Mouse (Mus musculus): ENCODE data around the gene Gm49396. TPM values are rescaled to one million over a fixed set of nuclear protein-coding genes. Genes with fewer than 3 reads are reported as not detected.
A peak's percentile ranks its signal among the peaks of the same experiment; 100 is the strongest.

The Gm49396 gene
- polyA plus RNA-seq, 2 experiments: 5.0 to 7.3 TPM

- ATAC-seq (ENCODE audit: low FRiP score, low read depth): no peak
- H3K27me3 ChIP-seq (ENCODE audit: control insufficient read depth, insufficient read depth, low read length): no peaks in the 10 kb centered on the region
- peak overlapping the region; percentile 98 for H3K27ac ChIP-seq (replicated peaks; ENCODE audit: low read depth, low read length)
- H3K4me3 ChIP-seq (replicated peaks; ENCODE audit: low read length): peak overlapping the region; percentile 71
- H3K9me3 ChIP-seq (ENCODE audit: control insufficient read depth, low read length): no peaks in the 10 kb centered on the region
- peaks cover 42% of the 10 kb centered on the region for H3K36me3 ChIP-seq (ENCODE audit: control insufficient read depth, insufficient read depth, low read length)
- TF ChIP-seq POLR2A (IDR thresholded peaks at IDR 0.05; ENCODE audit: borderline replicate concordance, extremely low read depth, insufficient read depth, insufficient read length): 0 out of 2 replicates have a peak, but pooled peaks have one; percentile 23
- peak overlapping the region; percentile 66 for H3K9ac ChIP-seq (ENCODE audit: low read depth, low read length, severe bottlenecking)
- peaks cover 11% of the 10 kb centered on the region for H3K4me1 ChIP-seq (ENCODE audit: control insufficient read depth, insufficient read depth, low read length)
- DNase-seq (ENCODE audit: low spot score): peak; percentile 51
- WGBS: 5% methylated on average over 21 of the region's 23 CpGs
- H3K4me2 ChIP-seq (replicated peaks; ENCODE audit: low read depth, low read length, severe bottlenecking): peak overlapping the region; percentile 95
Observed at GRCm38 (mm10) chr7:30553021-30553589, 10.0 kb upstream of the Gm49396 start.

- ATAC-seq (ENCODE audit: low FRiP score, low read depth): no peak
Observed at GRCm38 (mm10) chr7:30553810-30554584, 9.1 kb upstream of the Gm49396 start.

GRCm38 (mm10) chr7:30556894-30557536, 6.1 kb upstream of the Gm49396 start:
- no peak for ATAC-seq (ENCODE audit: low FRiP score, low read depth)

More at GRCm38 (mm10) chr7:30553810-30554584, 9.1 kb upstream of the Gm49396 start:
- peak overlapping the region; percentile 71 for H3K4me3 ChIP-seq (replicated peaks; ENCODE audit: low read length)
- TF ChIP-seq POLR2A (IDR thresholded peaks at IDR 0.05; ENCODE audit: borderline replicate concordance, extremely low read depth, insufficient read depth, insufficient read length): no peak
- H3K27ac ChIP-seq (replicated peaks; ENCODE audit: low read depth, low read length): no peak overlapping the region; the same call in 1 of the 2 replicates
- no peak for DNase-seq (ENCODE audit: low spot score)
- H3K36me3 ChIP-seq (ENCODE audit: control insufficient read depth, insufficient read depth, low read length): peaks cover 34% of the 10 kb centered on the region
- H3K9ac ChIP-seq (ENCODE audit: low read depth, low read length, severe bottlenecking): peak overlapping the region; percentile 66; the same call in 1 of the 2 replicates
- H3K9me3 ChIP-seq (ENCODE audit: control insufficient read depth, low read length): no peaks in the 10 kb centered on the region
- 84% methylated on average over 22 of the region's 22 CpGs for WGBS
- H3K4me2 ChIP-seq (replicated peaks; ENCODE audit: low read depth, low read length, severe bottlenecking): peak overlapping the region; percentile 95
- H3K27me3 ChIP-seq (ENCODE audit: control insufficient read depth, insufficient read depth, low read length): no peaks in the 10 kb centered on the region
- peaks cover 18% of the 10 kb centered on the region for H3K4me1 ChIP-seq (ENCODE audit: control insufficient read depth, insufficient read depth, low read length)

GRCm38 (mm10) chr7:30557901-30558514, 5.1 kb upstream of the Gm49396 start:
- H3K27me3 ChIP-seq (ENCODE audit: control insufficient read depth, insufficient read depth, low read length): no peaks in the 10 kb centered on the region
- peaks cover 37% of the 10 kb centered on the region for H3K36me3 ChIP-seq (ENCODE audit: control insufficient read depth, insufficient read depth, low read length)
- no peak overlapping the region for H3K27ac ChIP-seq (replicated peaks; ENCODE audit: low read depth, low read length)
- peaks cover 21% of the 10 kb centered on the region for H3K4me1 ChIP-seq (ENCODE audit: control insufficient read depth, insufficient read depth, low read length)
- WGBS: 90% methylated on average over 13 of the region's 13 CpGs
- peak overlapping the region; percentile 91; the same call in 1 of the 2 replicates for H3K4me2 ChIP-seq (replicated peaks; ENCODE audit: low read depth, low read length, severe bottlenecking)
- H3K4me3 ChIP-seq (replicated peaks; ENCODE audit: low read length): no peak overlapping the region
- ATAC-seq (ENCODE audit: low FRiP score, low read depth) (no peak), DNase-seq (ENCODE audit: low spot score) (no peak)
- no peaks in the 10 kb centered on the region for H3K9me3 ChIP-seq (ENCODE audit: control insufficient read depth, low read length)
- no peak for TF ChIP-seq POLR2A (IDR thresholded peaks at IDR 0.05; ENCODE audit: borderline replicate concordance, extremely low read depth, insufficient read depth, insufficient read length)
- peak overlapping the region; percentile 67; the same call in 1 of the 2 replicates for H3K9ac ChIP-seq (ENCODE audit: low read depth, low read length, severe bottlenecking)

More at GRCm38 (mm10) chr7:30556894-30557536, 6.1 kb upstream of the Gm49396 start:
- Histone ChIP-seq H3K9me3 (ENCODE audit: control insufficient read depth, low read length) (no peaks in the 10 kb centered on the region), H3K36me3 (ENCODE audit: control insufficient read depth, insufficient read depth, low read length) (peaks cover 37% of the 10 kb centered on the region), H3K9ac (ENCODE audit: low read depth, low read length, severe bottlenecking) (no peak overlapping the region), H3K4me3 (replicated peaks; ENCODE audit: low read length) (no peak overlapping the region), H3K4me2 (replicated peaks; ENCODE audit: low read depth, low read length, severe bottlenecking) (no peak overlapping the region), H3K4me1 (ENCODE audit: control insufficient read depth, insufficient read depth, low read length) (peaks cover 23% of the 10 kb centered on the region), H3K27ac (replicated peaks; ENCODE audit: low read depth, low read length) (no peak overlapping the region), H3K27me3 (ENCODE audit: control insufficient read depth, insufficient read depth, low read length) (no peaks in the 10 kb centered on the region)
- DNase-seq (ENCODE audit: low spot score): no peak
- WGBS: 90% methylated on average over 18 of the region's 18 CpGs
- TF ChIP-seq POLR2A (IDR thresholded peaks at IDR 0.05; ENCODE audit: borderline replicate concordance, extremely low read depth, insufficient read depth, insufficient read length): no peak
